Mouse (Mus musculus): Measurements from ENCODE around the gene Abca1.

DNA sequence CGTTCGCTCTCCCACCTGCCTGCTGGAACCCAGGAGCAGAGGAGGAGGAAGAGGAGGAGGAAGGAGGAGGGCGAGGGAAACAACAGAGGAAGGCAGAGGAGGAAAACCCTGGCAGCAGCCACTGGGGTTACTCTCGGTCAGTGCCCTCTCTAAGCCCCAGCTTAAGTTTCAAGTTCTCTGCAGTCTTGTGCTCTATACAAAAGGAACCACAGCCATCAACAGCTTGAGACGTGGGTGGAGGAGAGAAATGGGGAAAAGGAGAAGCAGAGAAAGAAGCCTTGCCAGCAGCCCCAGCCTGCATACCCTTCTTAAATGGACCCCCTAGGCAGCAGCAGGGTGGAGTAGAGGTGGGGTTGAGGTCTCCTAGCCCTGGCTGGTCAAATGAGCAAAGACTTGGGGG is 43.8 kb downstream of the Abca1 start:
- TF ChIP-seq CTCF (IDR thresholded peaks at IDR 0.05; ENCODE audit: low read depth) (no peak), EP300 (IDR thresholded peaks at IDR 0.05; ENCODE audit: low read depth) (no peak)

All from heart, postnatal 0 days (tissue).